Mouse (Mus musculus): ENCODE measurements at regions not wholly inside any gene's neighbourhood (a gene's known extent, or its start where the extent isn't known, plus 50 kb on each side); places are given as distances from the start of the nearest gene placed in this dataset.

GRCm38 (mm10) chr1:48383590-48383989, 1490.9 kb upstream of the Slc39a10 start:
- no peak for DNase-seq

- DNase-seq = peak in 1 of 2 experiments; percentile 1
These were observed 1487.5 kb upstream of the Slc39a10 start for GRCm38 (mm10) chr1:48380139-48380538.

GRCm38 (mm10) chr1:48351416-48351815, 1458.8 kb upstream of the Slc39a10 start:
- DNase-seq = peak; percentile 30 to 55

GRCm38 (mm10) chr1:48342963-48343362, 1450.3 kb upstream of the Slc39a10 start:
- peak; percentile 6 to 23 for DNase-seq
